Mouse (Mus musculus) erythroblast, embryonic 14.5 days (primary cell): ENCODE results near the gene Clp1.

Source experiments
- GATA1 ChIP-seq: IDR thresholded peaks from 2 replicates; pipeline ENCODE4 v1.6.1; 2012; ENCODE audit warnings: low read length, inconsistent platforms, mixed read lengths
- TAL1 ChIP-seq: IDR thresholded peaks from 3 replicates; pipeline ENCODE4 v1.6.1; 2012; ENCODE audit warnings: low read length, inconsistent platforms, mixed read lengths

GRCm38 (mm10) chr2:84720718-84721117 lies 6.4 kb downstream of the Clp1 start:
- no peak for TF ChIP-seq GATA1
- TF ChIP-seq TAL1 = no peak
